Mouse (Mus musculus) ovary, postnatal 14 days (tissue): ENCODE measurements around the gene Tmem168.

Source experiments
- DNase-seq: peaks from one replicate; pipeline ENCODE4 v3.0.0; 2022; ENCODE audit warnings: low spot score

Tmem168 gene

GRCm38 (mm10) chr6:13586154-13586553, 21.7 kb downstream of the Tmem168 start:
- no peak for DNase-seq

- no peak for DNase-seq
Measured at GRCm38 (mm10) chr6:13584788-13585187, 23.1 kb downstream of the Tmem168 start.

GRCm38 (mm10) chr6:13582075-13582474, 25.8 kb downstream of the Tmem168 start:
- no peak for DNase-seq

- no peak for DNase-seq
Measured at GRCm38 (mm10) chr6:13565734-13566133, 42.2 kb downstream of the Tmem168 start.

- DNase-seq = no peak
Measured at GRCm38 (mm10) chr6:13555266-13555665, 52.6 kb downstream of the Tmem168 start.

DNA sequence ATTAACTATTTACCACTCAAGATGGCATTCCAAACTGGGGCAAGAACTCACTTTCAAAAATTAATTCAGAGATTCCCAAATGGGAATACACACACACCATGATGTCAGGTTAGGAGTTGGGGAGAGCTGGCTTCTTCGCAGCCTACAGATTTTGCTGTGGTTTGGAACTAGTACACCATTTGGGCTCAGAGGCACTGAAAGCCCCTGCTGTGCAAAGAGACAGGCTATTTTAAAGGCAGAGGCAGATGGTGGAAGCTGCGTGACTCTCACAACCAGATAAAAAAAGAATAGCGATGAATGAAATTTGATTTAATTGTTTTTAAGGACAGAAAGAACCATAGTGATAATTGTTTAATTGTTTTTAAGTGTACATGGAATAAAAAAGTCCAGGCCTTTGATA, 66.1 kb downstream of the Tmem168 start:
- DNase-seq = no peak

DNA sequence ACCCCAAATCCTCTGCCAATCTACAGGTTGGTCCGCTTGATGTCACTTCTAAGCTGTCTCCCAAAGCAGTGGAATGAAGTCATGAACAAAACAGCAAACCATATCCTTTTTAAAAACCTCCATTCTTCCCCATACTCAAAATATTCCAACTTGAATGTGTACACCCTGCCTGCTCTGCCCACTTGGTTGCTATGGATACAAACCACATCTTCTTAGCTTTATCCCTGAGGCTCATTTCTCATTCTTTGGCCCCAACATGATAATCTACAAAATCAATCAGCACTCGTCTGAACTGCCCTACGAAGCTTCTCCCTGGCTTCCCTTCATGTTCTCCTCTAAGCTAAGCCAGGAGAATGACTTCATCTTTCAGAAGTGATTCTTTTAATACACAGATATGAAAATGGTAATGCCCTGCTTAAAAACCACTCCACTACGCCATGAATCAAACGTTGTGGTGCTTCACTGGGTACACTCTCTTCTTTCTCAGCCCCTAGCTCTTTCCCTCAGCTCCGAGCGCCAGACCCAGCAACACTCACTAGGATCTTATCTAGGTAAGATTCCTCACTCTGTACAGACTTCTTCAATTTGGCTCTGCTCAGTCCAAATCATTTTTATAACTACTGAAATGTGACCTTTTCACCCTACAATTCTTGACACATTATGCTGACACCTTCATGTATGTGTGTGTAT, 70.5 kb downstream of the Tmem168 start:
- no peak for DNase-seq
